Mouse (Mus musculus) left cerebral cortex, postnatal 14 days (tissue): ENCODE results near the gene Prb1. TPM values are rescaled to one million over a fixed set of nuclear protein-coding genes. Genes with fewer than 3 reads are reported as not detected.
"Not testable (repeated sequence)": the region's sequence is repeated elsewhere in the genome, so short reads cannot be mapped to it uniquely, and the experiment has no call there.

Experiments used
- DNase-seq, 2 experiments: peaks; one replicate each; pipeline ENCODE4 v3.0.0; 2021 to 2022; ENCODE audit warnings: low spot score in 2 of 2, mixed read lengths in 1 of 2
- intact Hi-C: fragments of 180-260 bp; cut with DNase I; formaldehyde crosslinking; loops from one replicate; pipeline ENCODE4 v1.15.1; 2025
- long read RNA-seq, 2 experiments: library from polyadenylated mRNA; stranded (forward); transcript quantifications; one replicate each; pipeline ENCODE4 v2.0.0; 2021
- total RNA-seq, 2 experiments: library from RNA; stranded (reverse); gene quantifications; 2 replicates each; pipeline ENCODE4 v1.2.3; 2021

Prb1 gene
- not detected for total RNA-seq
- long read RNA-seq, experiment 1 = 0 reads
- long read RNA-seq, experiment 2 = 0 reads

DNA sequence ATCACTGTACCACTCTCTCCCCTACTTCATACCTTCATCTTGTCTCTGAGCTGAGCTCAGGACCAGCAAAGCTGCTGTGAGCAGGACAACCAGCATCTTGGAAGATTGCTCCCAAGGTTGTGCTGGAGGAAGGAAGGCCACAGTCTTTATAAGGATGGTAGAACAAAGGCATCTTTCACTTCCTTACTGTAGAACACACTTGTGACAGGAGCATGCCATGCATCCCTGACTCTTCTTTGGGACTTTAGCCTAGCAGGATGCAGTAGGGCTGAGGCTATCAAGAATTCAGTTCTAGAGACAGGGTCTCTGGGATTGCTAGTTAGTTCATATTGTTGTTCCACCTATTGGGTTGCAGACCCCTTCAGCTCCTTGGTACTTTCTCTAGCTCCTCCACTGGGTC is at the start of gene Prb1:
Gene Prb1, minus strand, starts transcription at position 101 of the 400 bp plus-strand sequence.
- intact Hi-C loops = not testable (repeated sequence)

More for the DNA sequence above, at the start of gene Prb1:
- not testable (repeated sequence) for DNase-seq

Other genes with a start within 250 kb of the Prb1 start
- not detected for gene Prpmp5, start 104.2 kb upstream of the Prb1 start, total RNA-seq
- gene Gm8882, start 153.6 kb upstream of the Prb1 start, total RNA-seq = not detected